Mouse (Mus musculus) forebrain, embryonic 16.5 days (tissue): Measurements from ENCODE around the gene Arpp21. TPM values are rescaled to one million over a fixed set of nuclear protein-coding genes. Genes with fewer than 3 reads are reported as not detected.

Source experiments
- ATAC-seq: fragments of 200-750 bp; cut with Nextera tagmentation; 2 replicates; pipeline ENCODE4 v1.8.0; 2017; ENCODE audit warnings: mild to moderate bottlenecking, moderate library complexity
- H3K27ac ChIP-seq: fragments of 300-500 bp; sonication (generic); 2 replicates; pipeline ENCODE4 v1.5.1; 2014; ENCODE audit warnings: low read length, control low read depth
- H3K27me3 ChIP-seq: fragments of 300-500 bp; sonication (generic); replicated peaks from 2 replicates; pipeline ENCODE4 v1.6.1; 2014; ENCODE audit warnings: low read length; ENCODE audit not compliant: control insufficient read depth, insufficient read depth
- H3K36me3 ChIP-seq: fragments of 300-500 bp; sonication (generic); 2 replicates; pipeline ENCODE4 v1.6.1; 2014; ENCODE audit not compliant: control insufficient read depth, insufficient read depth
- H3K4me1 ChIP-seq: fragments of 300-500 bp; sonication (generic); replicated peaks from 2 replicates; pipeline ENCODE4 v1.6.1; 2014; ENCODE audit warnings: low read length; ENCODE audit not compliant: control insufficient read depth, insufficient read depth
- H3K4me2 ChIP-seq: fragments of 300-500 bp; sonication (generic); 2 replicates; pipeline ENCODE4 v1.6.1; 2014; ENCODE audit warnings: mild to moderate bottlenecking, low read length, control low read depth
- H3K4me3 ChIP-seq: fragments of 300-500 bp; sonication (generic); replicated peaks from 2 replicates; pipeline ENCODE4 v1.5.1; 2014; ENCODE audit warnings: mild to moderate bottlenecking, low read length, control low read depth
- H3K9ac ChIP-seq: fragments of 300-500 bp; sonication (generic); replicated peaks from 2 replicates; pipeline ENCODE4 v1.6.1; 2014; ENCODE audit warnings: low read depth, low read length, control low read depth
- H3K9me3 ChIP-seq: fragments of 300-500 bp; sonication (generic); 2 replicates; pipeline ENCODE4 v1.6.1; 2016; ENCODE audit warnings: low read length; ENCODE audit not compliant: control insufficient read depth
- WGBS: fragments of 180-500 bp; shearing (Covaris S2); extraction: QIAGEN DNeasy Blood & Tissue Kit; methylation state at CpG from one replicate; pipeline ENCODE4 v1.1.7; 2014; 5-methylcytosine and 5-hydroxymethylcytosine counted together
- polyA plus RNA-seq: library from polyadenylated mRNA; unstranded; fragments of >200 nt; fragmentation: Nextera tagmentation; extraction: Ambion mirVana; gene quantifications from 2 replicates; pipeline ENCODE4 v1.2.1, GENCODE M21; 2015

The Arpp21 gene
- polyA plus RNA-seq, 1 experiment from 2014 or later: 115 TPM

DNA sequence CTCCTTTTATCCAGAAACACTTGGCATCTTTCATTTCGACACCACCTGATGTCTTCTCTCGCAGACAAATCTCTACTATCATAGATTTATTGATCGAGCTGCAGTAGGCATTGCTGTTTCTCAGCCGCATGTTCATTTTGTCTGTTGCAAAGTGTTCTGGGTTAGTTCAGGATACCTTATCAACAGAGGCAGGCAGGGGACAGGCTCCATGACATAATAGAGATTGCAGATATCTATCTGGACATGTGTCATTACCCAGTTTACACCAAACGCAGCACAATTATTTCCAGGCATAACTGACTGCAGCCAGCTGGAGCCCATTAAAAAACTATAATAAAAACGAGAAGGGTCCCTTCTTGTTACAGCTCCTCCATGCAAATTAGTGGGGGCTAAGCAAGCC, 59.4 kb downstream of the Arpp21 start:
- H3K4me2 ChIP-seq: no peak overlapping the region
- 74% methylated on average over 6 of the region's 6 CpGs for WGBS
- peaks cover 3% of the 10 kb centered on the region; the same call in 1 of the 2 replicates for H3K36me3 ChIP-seq
- no peak overlapping the region for H3K9ac ChIP-seq
- no peak overlapping the region for H3K27ac ChIP-seq
- H3K27me3 ChIP-seq: no peaks in the 10 kb centered on the region
- no peak for ATAC-seq
- H3K4me3 ChIP-seq: no peak overlapping the region
- peaks cover under 1% of the 10 kb centered on the region; the same call in 1 of the 2 replicates for H3K4me1 ChIP-seq
- H3K9me3 ChIP-seq: no peaks in the 10 kb centered on the region

DNA sequence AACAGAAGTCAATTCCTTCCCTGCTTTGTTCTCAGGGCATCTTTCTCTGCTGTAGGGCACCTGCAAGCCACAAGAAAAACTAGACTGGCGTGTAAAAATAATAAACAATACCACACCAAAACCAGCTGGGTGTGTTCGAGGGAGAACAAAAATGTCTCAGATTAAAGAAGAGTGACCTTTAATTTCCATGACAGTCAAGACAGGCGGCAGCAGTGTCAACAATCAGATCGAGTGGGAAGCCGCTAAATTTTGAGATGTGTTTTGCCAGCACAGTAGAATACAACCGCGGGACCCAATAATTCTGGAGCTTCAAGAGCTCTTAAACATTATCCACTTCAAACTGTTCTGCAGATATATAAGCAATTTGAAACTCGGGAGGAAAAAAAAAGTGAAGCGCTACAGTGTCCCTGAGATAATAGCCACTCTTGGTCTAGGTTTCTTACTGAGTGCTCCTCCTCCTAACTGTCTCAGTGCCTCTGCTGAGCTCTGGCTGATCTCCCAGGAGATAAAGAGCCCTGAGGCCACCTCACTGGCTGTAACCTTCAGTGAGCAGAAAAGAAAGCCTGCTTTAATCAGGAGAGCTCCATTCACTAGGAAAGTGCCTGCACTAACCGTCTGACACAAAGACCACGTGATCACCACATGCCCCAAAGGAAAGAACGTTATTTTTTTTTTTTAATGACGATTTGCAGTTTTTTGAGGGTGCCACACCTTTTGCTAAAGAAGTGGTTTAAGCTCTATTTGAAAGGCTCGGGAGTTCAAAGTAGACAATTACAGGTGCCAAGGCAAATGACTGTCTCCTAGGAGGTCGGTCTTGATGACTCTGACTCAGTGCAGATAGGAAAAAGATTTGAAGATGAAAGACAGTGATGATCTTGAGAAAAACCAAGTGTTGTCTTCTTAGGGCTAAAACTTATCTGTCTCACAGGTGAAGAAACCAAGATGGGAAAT, 61.1 kb downstream of the Arpp21 start:
- 18% methylated on average over 15 of the region's 15 CpGs for WGBS
- peak; percentile 50; the same call in 1 of the 2 replicates for ATAC-seq
- no peak overlapping the region for H3K4me2 ChIP-seq

DNA sequence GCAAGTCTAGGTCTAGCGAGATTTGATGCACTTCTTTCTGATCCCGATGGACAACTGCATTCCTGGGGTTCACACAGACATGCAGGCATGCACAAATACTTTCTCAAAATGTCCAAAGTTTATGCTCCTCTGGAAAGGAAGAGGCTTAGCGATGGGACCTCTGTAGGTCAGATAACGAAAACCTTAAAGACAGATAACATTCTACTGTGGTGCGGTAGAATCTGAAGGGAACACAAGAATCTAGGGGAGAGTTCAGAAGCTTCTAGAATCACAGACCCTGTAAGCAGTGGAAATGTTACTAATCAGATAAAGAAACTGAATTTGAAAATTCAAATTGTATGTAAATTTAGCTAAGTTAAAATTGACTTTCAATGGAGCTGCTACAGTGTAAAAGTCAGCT, 62.0 kb downstream of the Arpp21 start:
- H3K4me1 ChIP-seq: no peaks in the 10 kb centered on the region; the same call in 1 of the 2 replicates
- no peak overlapping the region for H3K27ac ChIP-seq
- no peak overlapping the region for H3K4me3 ChIP-seq
- H3K9me3 ChIP-seq: no peaks in the 10 kb centered on the region
- H3K4me2 ChIP-seq: no peak overlapping the region
- 92% methylated on average over 5 of the region's 5 CpGs for WGBS
- no peaks in the 10 kb centered on the region for H3K27me3 ChIP-seq
- H3K9ac ChIP-seq: no peak overlapping the region
- H3K36me3 ChIP-seq: peaks cover 8% of the 10 kb centered on the region; the same call in 1 of the 2 replicates
- no peak for ATAC-seq

More for the DNA sequence above, 61.1 kb downstream of the Arpp21 start:
- H3K4me1 ChIP-seq: no peaks in the 10 kb centered on the region; the same call in 1 of the 2 replicates
- no peaks in the 10 kb centered on the region for H3K27me3 ChIP-seq
- no peak overlapping the region for H3K4me3 ChIP-seq
- H3K36me3 ChIP-seq: peaks cover 5% of the 10 kb centered on the region; the same call in 1 of the 2 replicates
- H3K9me3 ChIP-seq: no peaks in the 10 kb centered on the region
- no peak overlapping the region for H3K9ac ChIP-seq
- H3K27ac ChIP-seq: no peak overlapping the region

DNA sequence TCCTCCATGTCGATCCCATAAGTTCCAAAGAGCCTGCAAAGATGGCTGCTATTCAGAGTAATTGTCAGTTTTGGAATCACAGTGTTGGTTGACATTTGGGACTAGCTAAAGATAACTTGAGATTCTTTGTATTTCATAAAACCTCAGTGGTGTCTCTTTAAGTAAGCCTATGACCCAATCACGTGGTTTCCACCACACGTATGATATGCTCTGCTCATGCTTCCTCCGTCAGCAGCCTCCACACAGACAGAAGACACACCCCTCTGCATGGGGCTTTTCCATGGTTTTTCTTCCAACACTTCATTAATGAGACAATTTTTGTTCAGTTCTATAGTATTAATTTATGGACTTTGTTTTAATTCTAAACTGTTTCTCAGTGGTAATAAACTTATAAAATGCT, 71.1 kb downstream of the Arpp21 start:
- Histone ChIP-seq H3K4me3 (no peak overlapping the region), H3K9me3 (no peaks in the 10 kb centered on the region), H3K9ac (no peak overlapping the region), H3K4me2 (no peak overlapping the region), H3K27me3 (no peaks in the 10 kb centered on the region), H3K4me1 (no peaks in the 10 kb centered on the region), H3K36me3 (peaks cover 5% of the 10 kb centered on the region), H3K27ac (no peak overlapping the region)
- ATAC-seq: no peak
- 91% methylated on average over 4 of the region's 4 CpGs for WGBS

DNA sequence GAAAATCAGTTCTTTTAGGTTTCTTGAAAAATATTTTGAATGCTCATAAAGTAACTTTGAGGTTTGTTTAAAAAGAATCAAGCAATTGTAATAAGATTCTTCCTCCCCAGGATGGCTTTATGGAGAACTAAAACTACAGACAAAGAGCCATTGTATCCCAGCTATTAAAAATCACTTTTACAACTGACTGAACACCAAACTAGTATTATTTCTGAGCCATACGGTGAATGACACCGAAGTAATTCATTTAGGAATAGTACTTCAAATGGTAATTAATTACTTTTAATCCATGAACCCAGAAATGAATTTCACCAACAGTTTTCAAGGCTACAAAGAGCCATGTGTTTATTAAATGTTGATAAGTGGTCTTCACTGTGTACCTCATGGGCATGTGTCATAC, 74.8 kb downstream of the Arpp21 start:
- Histone ChIP-seq H3K4me2 (no peak overlapping the region), H3K36me3 (peaks cover 9% of the 10 kb centered on the region), H3K9me3 (no peaks in the 10 kb centered on the region), H3K9ac (no peak overlapping the region), H3K27me3 (no peaks in the 10 kb centered on the region), H3K27ac (no peak overlapping the region), H3K4me3 (no peak overlapping the region), H3K4me1 (no peaks in the 10 kb centered on the region)
- 6% methylated on average over 2 of the region's 2 CpGs for WGBS
- ATAC-seq: no peak

DNA sequence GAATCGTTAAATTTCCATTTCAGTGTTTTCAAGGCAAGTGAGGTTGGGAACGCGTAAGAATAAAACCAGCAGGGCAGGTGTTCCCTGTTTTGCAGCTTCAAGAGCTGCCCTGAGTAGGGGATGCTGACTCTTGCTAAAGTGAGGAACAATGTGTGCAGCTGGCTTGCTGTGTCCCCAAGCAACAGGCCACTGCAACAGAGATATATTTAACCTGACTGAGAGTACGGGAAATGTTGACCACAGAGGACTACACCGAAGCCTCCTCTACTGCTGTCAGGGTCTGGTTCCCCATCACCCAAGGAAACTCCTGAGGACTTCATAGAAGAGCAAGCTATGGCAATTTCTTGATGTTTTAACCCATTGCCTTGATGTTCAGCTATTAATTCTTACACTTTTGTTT, 81.8 kb downstream of the Arpp21 start:
- Histone ChIP-seq H3K9me3 (no peaks in the 10 kb centered on the region), H3K4me3 (no peak overlapping the region), H3K27ac (no peak overlapping the region), H3K4me1 (no peaks in the 10 kb centered on the region), H3K4me2 (no peak overlapping the region), H3K27me3 (no peaks in the 10 kb centered on the region), H3K9ac (no peak overlapping the region), H3K36me3 (peaks cover 7% of the 10 kb centered on the region)
- ATAC-seq: no peak
- whole genome bisulfite sequencing: 88% methylated on average over 5 of the region's 5 CpGs

DNA sequence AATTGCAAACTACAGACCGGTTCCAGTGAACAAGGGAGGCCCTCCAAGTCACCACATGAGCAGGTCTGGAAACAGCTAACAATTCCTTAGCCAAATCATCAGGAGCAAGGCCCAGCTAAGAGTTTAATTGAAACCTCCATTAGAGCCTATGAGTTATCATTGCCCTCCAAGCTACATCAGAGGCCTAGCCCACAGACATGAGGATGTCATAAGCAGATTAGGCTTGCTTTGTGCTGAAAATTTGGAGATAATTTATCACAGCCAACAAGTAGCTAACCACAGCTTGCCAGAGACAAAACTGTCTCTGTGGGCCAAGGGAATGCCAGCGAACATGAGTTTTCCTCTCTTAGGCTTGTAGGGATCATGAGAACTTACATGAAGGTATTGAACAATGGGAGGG, 83.0 kb downstream of the Arpp21 start:
- WGBS: 84% methylated on average over 2 of the region's 2 CpGs

DNA sequence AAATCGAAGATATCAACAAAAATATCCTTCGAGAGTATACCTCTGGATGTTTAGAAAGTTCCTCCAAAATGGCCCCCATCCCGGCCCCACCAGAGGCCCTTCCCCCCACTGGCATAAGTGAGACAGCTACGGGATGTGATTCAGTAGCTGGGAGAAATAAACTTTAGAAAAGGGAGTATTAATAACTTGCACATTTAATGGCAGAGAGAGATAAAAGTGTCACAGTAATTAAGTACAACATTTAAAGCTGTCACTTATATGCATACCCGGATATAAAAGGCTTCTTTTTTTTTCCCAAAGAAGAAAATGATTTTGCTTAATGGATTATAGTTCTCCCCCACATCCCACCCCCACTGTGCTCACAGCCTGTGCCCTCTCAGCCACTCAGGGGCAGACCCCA, 84.6 kb downstream of the Arpp21 start:
- no peak overlapping the region for H3K4me2 ChIP-seq
- WGBS: 83% methylated on average over 5 of the region's 5 CpGs
- H3K4me1 ChIP-seq: no peaks in the 10 kb centered on the region
- no peak overlapping the region for H3K9ac ChIP-seq
- no peak overlapping the region for H3K4me3 ChIP-seq
- peaks cover under 1% of the 10 kb centered on the region; the same call in 1 of the 2 replicates for H3K36me3 ChIP-seq
- H3K27ac ChIP-seq: no peak overlapping the region
- H3K27me3 ChIP-seq: no peaks in the 10 kb centered on the region
- ATAC-seq: no peak
- H3K9me3 ChIP-seq: no peaks in the 10 kb centered on the region

More for the DNA sequence above, 83.0 kb downstream of the Arpp21 start:
- H3K4me3 ChIP-seq: no peak overlapping the region
- H3K36me3 ChIP-seq: peaks cover 2% of the 10 kb centered on the region; the same call in 1 of the 2 replicates
- H3K4me1 ChIP-seq: no peaks in the 10 kb centered on the region
- no peak overlapping the region for H3K27ac ChIP-seq
- ATAC-seq: no peak
- H3K4me2 ChIP-seq: no peak overlapping the region
- H3K9me3 ChIP-seq: no peaks in the 10 kb centered on the region
- H3K27me3 ChIP-seq: no peaks in the 10 kb centered on the region
- H3K9ac ChIP-seq: no peak overlapping the region

DNA sequence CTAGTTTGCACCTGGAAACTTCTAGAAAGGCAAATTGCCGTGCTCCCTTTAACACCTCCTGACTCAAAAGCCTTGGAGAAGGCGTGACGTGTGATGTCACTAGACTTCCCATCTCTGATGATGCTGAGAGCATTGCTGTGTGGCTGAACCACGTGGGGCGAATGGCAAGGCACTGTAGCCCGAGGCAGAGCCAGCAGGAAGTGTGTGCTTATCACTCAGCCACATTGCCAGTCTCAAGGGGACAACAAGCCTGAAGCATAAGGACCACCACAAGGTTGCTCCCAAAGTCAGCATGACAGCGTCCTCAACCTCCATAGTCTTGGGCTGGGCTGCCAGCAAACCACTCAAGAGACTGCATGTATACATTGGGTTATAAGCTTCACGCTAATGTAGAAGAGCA, 95.1 kb downstream of the Arpp21 start:
- Histone ChIP-seq H3K27me3 (no peaks in the 10 kb centered on the region), H3K4me3 (no peak overlapping the region), H3K9ac (no peak overlapping the region), H3K4me1 (no peaks in the 10 kb centered on the region), H3K4me2 (no peak overlapping the region), H3K36me3 (peaks cover 6% of the 10 kb centered on the region), H3K27ac (no peak overlapping the region), H3K9me3 (no peaks in the 10 kb centered on the region)
- no peak for ATAC-seq
- WGBS: 86% methylated on average over 8 of the region's 8 CpGs
